Mouse (Mus musculus): Measurements from ENCODE around the gene Kat2b. TPM values are rescaled to one million over a fixed set of nuclear protein-coding genes. Genes with fewer than 3 reads are reported as not detected.
A peak's percentile ranks its signal among the peaks of the same experiment; 100 is the strongest.
"Not testable (repeated sequence)": the region's sequence is repeated elsewhere in the genome, so short reads cannot be mapped to it uniquely, and the experiment has no call there.

Kat2b gene
- polyA plus RNA-seq, 1 experiment from 2014 or later: 2.6 TPM

DNA sequence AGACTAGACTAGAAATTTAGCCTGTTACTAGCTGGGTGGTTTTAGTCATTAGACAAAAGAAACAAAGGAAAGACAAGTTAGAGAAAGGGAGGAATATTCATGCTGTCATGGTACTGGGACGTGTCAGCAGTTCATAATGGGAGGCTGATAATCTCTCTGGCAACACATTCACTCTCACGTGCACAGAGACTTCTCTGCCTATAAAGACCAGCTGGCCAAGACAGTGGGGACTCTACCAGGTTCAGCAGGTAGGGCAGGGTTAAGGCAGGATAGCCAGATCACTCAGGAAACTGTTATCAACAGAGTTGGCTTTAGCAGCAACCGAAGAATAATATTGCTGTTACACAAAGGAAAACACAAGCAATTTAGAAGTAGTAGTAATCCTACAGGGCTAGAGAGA is 9.2 kb upstream of the Kat2b start:
- no peak for DNase-seq (ENCODE audit: low spot score)
- no peaks in the 10 kb centered on the region for H3K4me1 ChIP-seq
- no peaks in the 10 kb centered on the region for H3K27me3 ChIP-seq (ENCODE audit: low read depth, poor library complexity, severe bottlenecking)
- WGBS: 65% methylated on average over 3 of the region's 3 CpGs
- H3K4me3 ChIP-seq: no peak overlapping the region
- no peak overlapping the region for H3K27ac ChIP-seq (replicated peaks)
- H3K36me3 ChIP-seq: no peaks in the 10 kb centered on the region
- H3K9me3 ChIP-seq (replicated peaks): no peaks in the 10 kb centered on the region

- no peak for DNase-seq (ENCODE audit: low spot score)
- WGBS: 92% methylated on average over 5 of the region's 5 CpGs
- Histone ChIP-seq H3K27me3 (ENCODE audit: low read depth, poor library complexity, severe bottlenecking) (no peaks in the 10 kb centered on the region), H3K4me3 (no peak overlapping the region), H3K36me3 (no peaks in the 10 kb centered on the region), H3K4me1 (no peaks in the 10 kb centered on the region), H3K9me3 (replicated peaks) (no peaks in the 10 kb centered on the region), H3K27ac (replicated peaks) (no peak overlapping the region)
Measured at GRCm38 (mm10) chr17:53559646-53560045, 7.0 kb upstream of the Kat2b start.

DNA sequence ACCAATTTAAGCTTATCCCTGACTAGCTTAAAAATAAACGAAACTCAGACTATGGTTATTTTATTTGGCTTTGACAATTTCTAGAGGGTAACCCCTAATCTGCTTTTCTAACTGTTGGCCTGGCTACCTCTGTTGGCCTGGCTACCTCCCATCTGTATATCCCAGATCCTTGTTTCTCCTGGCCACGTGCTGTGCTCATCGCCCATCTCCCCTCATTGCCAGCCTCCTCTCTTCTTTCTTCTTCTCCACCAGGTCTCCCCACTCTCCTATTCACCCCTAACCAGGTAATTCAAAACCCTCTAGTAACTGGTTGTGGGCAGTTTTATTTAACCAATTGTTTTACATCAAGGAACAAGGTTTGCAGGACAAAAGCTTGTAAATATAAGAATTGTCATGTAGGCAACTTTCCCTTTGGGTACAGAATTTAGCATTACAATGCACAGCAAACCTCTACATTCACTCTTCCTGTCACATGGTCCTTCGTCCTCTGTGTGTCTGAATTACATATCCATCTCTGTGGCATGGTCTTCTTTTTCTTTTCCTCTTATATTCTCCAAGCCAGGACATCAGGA is 5.1 kb upstream of the Kat2b start:
- H3K27ac ChIP-seq (replicated peaks): no peak overlapping the region
- no peak for DNase-seq (ENCODE audit: low spot score)
- no peaks in the 10 kb centered on the region for H3K36me3 ChIP-seq
- peaks cover 8% of the 10 kb centered on the region for H3K4me1 ChIP-seq
- no peaks in the 10 kb centered on the region for H3K27me3 ChIP-seq (ENCODE audit: low read depth, poor library complexity, severe bottlenecking)
- H3K9me3 ChIP-seq (replicated peaks): no peaks in the 10 kb centered on the region
- WGBS: 87% methylated on average over 4 of the region's 4 CpGs
- no peak overlapping the region for H3K4me3 ChIP-seq

- Histone ChIP-seq H3K27me3 (ENCODE audit: low read depth, poor library complexity, severe bottlenecking) (no peaks in the 10 kb centered on the region), H3K9me3 (replicated peaks) (no peaks in the 10 kb centered on the region), H3K4me3 (no peak overlapping the region), H3K36me3 (no peaks in the 10 kb centered on the region), H3K4me1 (peaks cover 28% of the 10 kb centered on the region), H3K27ac (replicated peaks) (no peak overlapping the region)
- DNase-seq (ENCODE audit: low spot score): no peak
- 96% methylated on average over 4 of the region's 4 CpGs for WGBS
Measured at GRCm38 (mm10) chr17:53564837-53565236, 1.8 kb upstream of the Kat2b start.

DNA sequence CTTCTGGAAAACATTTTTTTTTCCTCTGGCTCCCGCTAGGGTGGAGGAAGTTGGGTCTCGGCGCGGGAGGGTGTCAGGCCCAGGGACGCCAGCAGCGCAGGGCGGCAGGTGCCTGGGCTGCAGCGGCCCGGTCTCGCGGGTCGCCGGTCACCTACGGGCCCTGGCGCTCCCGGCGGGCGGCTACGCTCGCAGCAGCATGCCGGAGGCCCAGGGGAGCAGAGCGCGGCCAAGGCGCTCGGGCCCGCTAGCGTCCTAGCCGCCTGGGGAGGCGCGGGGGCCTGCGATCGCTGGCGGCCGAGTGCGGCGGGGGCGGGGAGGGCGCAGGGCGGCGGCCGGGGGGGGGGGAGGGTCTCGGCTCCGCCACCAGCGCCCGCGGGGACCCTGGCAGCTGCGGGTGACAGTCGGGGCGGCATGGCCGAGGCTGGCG is 271 bp downstream of the Kat2b start:
- Histone ChIP-seq H3K27me3 (ENCODE audit: low read depth, poor library complexity, severe bottlenecking) (no peaks in the 10 kb centered on the region), H3K27ac (replicated peaks) (peak overlapping the region; percentile 99), H3K4me1 (peaks cover 38% of the 10 kb centered on the region), H3K9me3 (replicated peaks) (no peaks in the 10 kb centered on the region), H3K4me3 (peak overlapping the region; percentile 90), H3K36me3 (no peaks in the 10 kb centered on the region)
- DNase-seq (ENCODE audit: low spot score): peak; percentile 71
- WGBS: 0% methylated on average over 23 of the region's 51 CpGs

- Histone ChIP-seq H3K27me3 (ENCODE audit: low read depth, poor library complexity, severe bottlenecking) (no peaks in the 10 kb centered on the region), H3K27ac (replicated peaks) (peak overlapping the region; percentile 99), H3K9me3 (replicated peaks) (no peaks in the 10 kb centered on the region), H3K4me3 (peak overlapping the region; percentile 90), H3K4me1 (peaks cover 38% of the 10 kb centered on the region), H3K36me3 (no peaks in the 10 kb centered on the region)
- DNase-seq (ENCODE audit: low spot score): peak; percentile 76
- under 1% methylated on average over 57 of the region's 67 CpGs for WGBS
Measured at GRCm38 (mm10) chr17:53567346-53568101, 863 bp downstream of the Kat2b start.

GRCm38 (mm10) chr17:53568118-53568517 is 1.5 kb downstream of the Kat2b start:
- Histone ChIP-seq H3K36me3 (no peaks in the 10 kb centered on the region), H3K4me1 (peaks cover 38% of the 10 kb centered on the region), H3K9me3 (replicated peaks) (no peaks in the 10 kb centered on the region), H3K27ac (replicated peaks) (peak overlapping the region; percentile 99), H3K4me3 (peak overlapping the region; percentile 90), H3K27me3 (ENCODE audit: low read depth, poor library complexity, severe bottlenecking) (no peaks in the 10 kb centered on the region)
- peak; percentile 73 for DNase-seq (ENCODE audit: low spot score)
- WGBS: 0% methylated on average over 15 of the region's 15 CpGs

GRCm38 (mm10) chr17:53568734-53569386 is 2.2 kb downstream of the Kat2b start:
- peak overlapping the region; percentile 90 for H3K4me3 ChIP-seq
- peaks cover 38% of the 10 kb centered on the region for H3K4me1 ChIP-seq
- DNase-seq (ENCODE audit: low spot score): no peak
- no peaks in the 10 kb centered on the region for H3K27me3 ChIP-seq (ENCODE audit: low read depth, poor library complexity, severe bottlenecking)
- no peaks in the 10 kb centered on the region for H3K9me3 ChIP-seq (replicated peaks)
- 32% methylated on average over 8 of the region's 8 CpGs for WGBS
- H3K36me3 ChIP-seq: no peaks in the 10 kb centered on the region
- H3K27ac ChIP-seq (replicated peaks): peak overlapping the region; percentile 99

GRCm38 (mm10) chr17:53569829-53570228 is 3.2 kb downstream of the Kat2b start:
- Histone ChIP-seq H3K4me3 (no peak overlapping the region), H3K9me3 (replicated peaks) (no peaks in the 10 kb centered on the region), H3K36me3 (no peaks in the 10 kb centered on the region), H3K27ac (replicated peaks) (no peak overlapping the region), H3K27me3 (ENCODE audit: low read depth, poor library complexity, severe bottlenecking) (no peaks in the 10 kb centered on the region), H3K4me1 (peaks cover 38% of the 10 kb centered on the region)
- WGBS: 65% methylated on average over 6 of the region's 6 CpGs
- DNase-seq (ENCODE audit: low spot score): no peak

DNA sequence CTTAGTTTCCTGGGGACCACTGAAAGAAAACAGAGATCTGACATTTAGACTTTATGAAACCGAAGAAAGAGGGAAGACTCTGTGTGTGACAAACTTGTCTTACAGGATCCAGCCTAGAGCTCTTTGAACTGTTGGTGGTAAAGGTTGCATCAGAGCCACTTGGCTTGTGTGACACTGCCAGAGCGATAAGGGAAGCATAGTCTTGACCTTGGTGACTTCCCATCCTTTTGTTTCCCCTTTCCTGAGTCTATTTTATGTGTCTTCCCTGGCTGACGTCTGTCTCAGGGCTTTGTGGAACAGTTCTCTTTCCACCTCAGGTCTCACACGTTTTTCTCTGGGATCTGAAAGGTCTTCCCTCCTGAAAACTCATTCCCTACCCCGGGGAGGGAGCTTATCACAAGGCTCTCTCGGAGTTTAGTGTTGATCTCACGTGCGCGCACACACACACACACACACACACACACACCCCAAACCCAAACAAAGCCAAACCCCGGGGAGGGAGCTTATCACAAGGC is 3.8 kb downstream of the Kat2b start:
- DNase-seq (ENCODE audit: low spot score): no peak
- Histone ChIP-seq H3K36me3 (no peaks in the 10 kb centered on the region), H3K9me3 (replicated peaks) (no peaks in the 10 kb centered on the region), H3K27ac (replicated peaks) (0 out of 2 replicates have a peak overlapping the region, but pooled peaks have one; percentile 28), H3K4me1 (peaks cover 38% of the 10 kb centered on the region), H3K27me3 (ENCODE audit: low read depth, poor library complexity, severe bottlenecking) (no peaks in the 10 kb centered on the region), H3K4me3 (no peak overlapping the region)
- WGBS: 38% methylated on average over 10 of the region's 10 CpGs

GRCm38 (mm10) chr17:53570932-53571331 is 4.3 kb downstream of the Kat2b start:
- H3K9me3 ChIP-seq (replicated peaks); H3K4me3 ChIP-seq; H3K36me3 ChIP-seq; H3K27ac ChIP-seq (replicated peaks); DNase-seq (ENCODE audit: low spot score); H3K27me3 ChIP-seq (ENCODE audit: low read depth, poor library complexity, severe bottlenecking): not testable (repeated sequence)
- 86% methylated on average over 5 of the region's 5 CpGs for WGBS
- H3K4me1 ChIP-seq: peaks cover 35% of the 10 kb centered on the region

- DNase-seq (ENCODE audit: low spot score): no peak
- WGBS: 73% methylated on average over 4 of the region's 4 CpGs
Measured at GRCm38 (mm10) chr17:53573019-53573556, 6.4 kb downstream of the Kat2b start.

More at GRCm38 (mm10) chr17:53573019-53573556, 6.4 kb downstream of the Kat2b start:
- Histone ChIP-seq H3K4me1 (peaks cover 25% of the 10 kb centered on the region), H3K4me3 (no peak overlapping the region), H3K36me3 (no peaks in the 10 kb centered on the region), H3K27ac (replicated peaks) (no peak overlapping the region), H3K27me3 (ENCODE audit: low read depth, poor library complexity, severe bottlenecking) (no peaks in the 10 kb centered on the region), H3K9me3 (replicated peaks) (no peaks in the 10 kb centered on the region)
